Mouse (Mus musculus): ENCODE measurements around the gene Atp12a.

DNA sequence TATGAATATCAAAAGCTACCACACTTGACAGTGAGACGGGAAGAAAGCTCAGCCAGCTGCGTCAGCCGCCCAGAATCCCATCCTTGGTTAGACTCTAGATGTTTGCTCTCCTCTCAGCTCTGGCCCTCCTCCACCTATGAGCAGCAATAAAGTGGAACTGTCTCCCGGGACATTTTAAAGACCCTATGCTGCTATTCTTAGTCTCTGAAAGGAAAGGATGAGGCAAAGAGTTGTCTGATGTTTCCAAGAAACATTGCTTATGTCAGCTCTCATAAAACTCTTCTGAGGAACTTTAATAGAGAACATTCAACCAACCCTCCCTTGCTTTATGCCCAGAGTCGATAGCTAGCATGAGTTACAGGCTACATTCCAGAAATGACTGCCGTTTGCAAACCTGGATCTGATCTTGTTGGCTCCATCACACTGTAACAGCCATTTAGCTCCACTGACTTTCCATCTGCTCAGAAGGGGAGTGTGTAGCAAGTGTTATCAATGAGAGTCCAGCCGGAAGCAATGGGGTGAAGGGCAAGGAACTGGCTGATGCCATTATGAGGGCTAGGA lies 25.9 kb upstream of the Atp12a start:
- TF ChIP-seq POLR2A (IDR thresholded peaks at IDR 0.05; ENCODE audit: borderline replicate concordance, low read depth, low read length) (no peak), CTCF (IDR thresholded peaks at IDR 0.05; ENCODE audit: low read depth, low read length) (no peak)

All from bone marrow macrophage, adult 2 months (primary cell).